Mouse (Mus musculus) heart, embryonic 11.5 days (tissue): ENCODE data around the gene Ramp2. TPM values are rescaled to one million over a fixed set of nuclear protein-coding genes. Genes with fewer than 3 reads are reported as not detected.
A peak's percentile ranks its signal among the peaks of the same experiment; 100 is the strongest.

ENCODE experiments used
- ATAC-seq: fragments of 200-750 bp; cut with Nextera tagmentation; replicated peaks from 2 replicates; pipeline ENCODE4 v1.8.0; 2017; ENCODE audit warnings: moderate library complexity; ENCODE audit not compliant: insufficient number of reproducible peaks, low FRiP score, low TSS enrichment
- H3K27ac ChIP-seq: fragments of 300-500 bp; sonication (generic); 2 replicates; pipeline ENCODE4 v1.5.1; 2014; ENCODE audit warnings: mild to moderate bottlenecking, low read depth, low read length
- H3K27me3 ChIP-seq: fragments of 300-500 bp; sonication (generic); 2 replicates; pipeline ENCODE4 v1.6.1; 2014; ENCODE audit warnings: mild to moderate bottlenecking, low read length, mixed read lengths; ENCODE audit not compliant: control insufficient read depth, insufficient read depth
- H3K36me3 ChIP-seq: fragments of 300-500 bp; sonication (generic); 2 replicates; pipeline ENCODE4 v1.6.1; 2014; ENCODE audit warnings: mild to moderate bottlenecking, low read length, moderate library complexity, mixed read lengths; ENCODE audit not compliant: control insufficient read depth, insufficient read depth
- H3K4me1 ChIP-seq: fragments of 300-500 bp; sonication (generic); 2 replicates; pipeline ENCODE4 v1.6.1; 2014; ENCODE audit warnings: low read length; ENCODE audit not compliant: control insufficient read depth, insufficient read depth
- H3K4me2 ChIP-seq: fragments of 300-500 bp; sonication (generic); 2 replicates; pipeline ENCODE4 v1.6.1; 2014; ENCODE audit warnings: mild to moderate bottlenecking, moderate library complexity
- H3K4me3 ChIP-seq: fragments of 300-500 bp; sonication (generic); 2 replicates; pipeline ENCODE4 v1.5.1; 2014; ENCODE audit warnings: low read depth, low read length
- H3K9ac ChIP-seq: fragments of 300-500 bp; sonication (generic); 2 replicates; pipeline ENCODE4 v1.6.1; 2014; ENCODE audit warnings: mild to moderate bottlenecking, low read depth, low read length, moderate library complexity
- H3K9me3 ChIP-seq: fragments of 300-500 bp; sonication (generic); replicated peaks from 2 replicates; pipeline ENCODE4 v1.6.1; 2016; ENCODE audit warnings: low read length; ENCODE audit not compliant: control insufficient read depth
- WGBS: fragments of 180-500 bp; shearing (Covaris S2); extraction: QIAGEN DNeasy Blood & Tissue Kit; methylation state at CpG from one replicate; pipeline ENCODE4 v1.1.7; 2014; ENCODE audit not compliant: insufficient replicate concordance; 5-methylcytosine and 5-hydroxymethylcytosine counted together
- polyA plus RNA-seq: library from polyadenylated mRNA; unstranded; fragments of >200 nt; fragmentation: Nextera tagmentation; extraction: Ambion mirVana; gene quantifications from 2 replicates; pipeline ENCODE4 v1.2.1, GENCODE M21; 2014

Ramp2 gene
- 230 and 232 TPM in 2 replicates for polyA plus RNA-seq

GRCm38 (mm10) chr11:101245855-101246701 lies at the start of gene Ramp2:
Ramp2 (plus strand) TSS chr11:101246028.
- peaks cover 36% of the 10 kb centered on the region for H3K27me3 ChIP-seq
- peak within 1 kb of the TSS; percentile 81 for H3K27ac ChIP-seq
- H3K4me3 ChIP-seq: peak within 1 kb of the TSS; percentile 62
- WGBS: 1% methylated on average over 57 of the region's 63 CpGs
- peak within 1 kb of the TSS; percentile 89 for H3K4me2 ChIP-seq
- ATAC-seq: peak; percentile 77
- H3K36me3 ChIP-seq: no peaks in the 10 kb centered on the region
- H3K4me1 ChIP-seq: 0 out of 2 replicates have a peak, but pooled peaks cover 3% of the 10 kb centered on the region
- H3K9ac ChIP-seq: peak within 1 kb of the TSS; percentile 80
- no peaks in the 10 kb centered on the region for H3K9me3 ChIP-seq

- H3K27me3 ChIP-seq: no peaks in the 10 kb centered on the region
- H3K27ac ChIP-seq: no peak overlapping the region
- peaks cover 10% of the 10 kb centered on the region for H3K4me1 ChIP-seq
- no peak overlapping the region for H3K4me2 ChIP-seq
- no peak overlapping the region for H3K4me3 ChIP-seq
- H3K9ac ChIP-seq: no peak overlapping the region
- peaks cover 20% of the 10 kb centered on the region for H3K36me3 ChIP-seq
- WGBS: 85% methylated on average over 8 of the region's 8 CpGs
- no peak for ATAC-seq
- H3K9me3 ChIP-seq: no peaks in the 10 kb centered on the region
These were observed 49.7 kb upstream of the Ramp2 start for GRCm38 (mm10) chr11:101196175-101196574.

- Histone ChIP-seq H3K4me1 (no peaks in the 10 kb centered on the region), H3K4me3 (no peak overlapping the region), H3K4me2 (no peak overlapping the region), H3K9me3 (no peaks in the 10 kb centered on the region), H3K36me3 (peaks cover 21% of the 10 kb centered on the region), H3K27ac (no peak overlapping the region), H3K27me3 (no peaks in the 10 kb centered on the region), H3K9ac (no peak overlapping the region)
- no peak for ATAC-seq
- WGBS: 85% methylated on average over 3 of the region's 3 CpGs
These were observed 46.3 kb upstream of the Ramp2 start for GRCm38 (mm10) chr11:101199555-101199954.

DNA sequence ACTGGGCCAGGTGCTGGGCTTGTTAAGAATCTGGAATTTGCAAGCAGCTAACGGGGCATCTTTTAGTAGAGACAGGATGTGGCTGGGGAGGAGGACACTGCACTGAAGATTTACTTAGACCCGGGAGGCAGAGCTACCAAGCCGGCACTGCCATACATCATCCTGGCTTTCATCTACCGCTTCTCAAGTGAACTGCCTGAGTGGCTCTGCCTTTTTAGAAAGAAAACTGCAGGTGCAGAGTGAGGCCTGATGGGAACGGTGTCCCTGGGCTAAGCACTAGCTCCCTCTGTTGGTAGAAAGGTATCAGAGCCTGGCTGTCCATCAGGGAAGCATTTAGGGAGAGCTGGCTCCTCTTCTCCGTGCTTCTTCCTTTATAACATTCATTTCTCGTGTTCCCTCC lies 44.8 kb upstream of the Ramp2 start:
- no peaks in the 10 kb centered on the region for H3K27me3 ChIP-seq
- H3K4me1 ChIP-seq: no peaks in the 10 kb centered on the region
- no peak overlapping the region for H3K4me2 ChIP-seq
- no peaks in the 10 kb centered on the region for H3K9me3 ChIP-seq
- no peak overlapping the region for H3K9ac ChIP-seq
- WGBS: 33% methylated on average over 7 of the region's 7 CpGs
- peaks cover 18% of the 10 kb centered on the region for H3K36me3 ChIP-seq
- H3K27ac ChIP-seq: no peak overlapping the region
- H3K4me3 ChIP-seq: no peak overlapping the region
- no peak for ATAC-seq

GRCm38 (mm10) chr11:101211970-101212369 lies 33.9 kb upstream of the Ramp2 start:
- no peaks in the 10 kb centered on the region for H3K27me3 ChIP-seq
- no peak for ATAC-seq
- no peak overlapping the region for H3K4me3 ChIP-seq
- H3K4me2 ChIP-seq: no peak overlapping the region
- H3K4me1 ChIP-seq: no peaks in the 10 kb centered on the region
- H3K36me3 ChIP-seq: peaks cover 16% of the 10 kb centered on the region
- H3K9ac ChIP-seq: no peak overlapping the region
- H3K27ac ChIP-seq: no peak overlapping the region
- 35% methylated on average over 3 of the region's 3 CpGs for WGBS
- no peaks in the 10 kb centered on the region for H3K9me3 ChIP-seq

DNA sequence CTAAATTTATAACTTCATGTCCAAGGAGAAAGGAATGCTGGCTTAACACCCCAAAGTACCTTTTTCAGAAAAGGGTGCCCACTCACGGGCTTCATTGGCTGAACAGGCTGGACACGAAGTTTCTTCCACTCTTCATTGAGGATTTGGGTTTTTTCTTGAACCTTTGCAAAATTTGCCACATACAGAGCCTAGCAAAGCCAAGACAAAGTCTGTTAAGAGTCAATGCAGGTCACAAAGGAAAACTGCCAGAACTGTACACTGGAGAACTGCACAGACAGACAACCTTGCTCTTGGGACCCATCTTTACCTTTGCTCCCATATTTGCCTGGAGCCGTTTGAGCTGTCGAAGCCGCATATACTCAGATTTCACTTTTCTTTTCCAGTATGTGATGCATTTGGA lies 28.9 kb upstream of the Ramp2 start:
- 85% methylated on average over 5 of the region's 5 CpGs for WGBS
- Histone ChIP-seq H3K4me2 (no peak overlapping the region), H3K9me3 (no peaks in the 10 kb centered on the region), H3K36me3 (peaks cover 9% of the 10 kb centered on the region), H3K4me1 (no peaks in the 10 kb centered on the region), H3K9ac (no peak overlapping the region), H3K27me3 (no peaks in the 10 kb centered on the region), H3K27ac (no peak overlapping the region), H3K4me3 (no peak overlapping the region)
- ATAC-seq: no peak

DNA sequence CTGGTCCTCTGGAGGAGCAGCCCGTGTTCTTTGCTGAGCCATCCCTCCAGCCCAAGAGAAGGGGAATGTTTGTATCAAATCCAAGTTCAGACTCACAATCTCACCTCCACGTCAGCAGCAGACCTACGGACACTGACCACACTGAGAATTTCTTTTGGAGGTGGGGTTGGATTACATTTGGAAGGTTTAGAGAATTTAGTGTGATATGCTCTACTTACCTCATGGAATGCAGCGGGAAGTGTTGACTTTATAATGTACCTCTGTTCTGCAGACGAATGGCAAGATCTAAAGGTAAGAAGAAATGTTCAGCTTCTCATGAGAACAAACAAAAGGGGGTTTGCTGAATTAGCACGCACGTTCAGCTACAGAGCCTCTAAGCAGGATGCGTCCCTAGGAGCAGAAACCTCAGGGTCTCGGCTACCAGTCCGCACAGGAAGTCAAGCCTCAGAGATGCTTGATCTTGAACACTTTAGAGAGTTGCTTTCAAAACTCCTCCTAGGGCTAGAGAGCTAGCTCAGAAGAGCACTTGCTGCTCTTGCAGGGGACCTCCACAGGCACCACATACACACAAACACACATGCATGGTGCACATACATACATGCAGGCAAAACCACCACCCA lies 27.3 kb upstream of the Ramp2 start:
- ATAC-seq: no peak
- H3K9me3 ChIP-seq: no peaks in the 10 kb centered on the region
- 76% methylated on average over 10 of the region's 10 CpGs for WGBS

GRCm38 (mm10) chr11:101220853-101221252 lies 25.0 kb upstream of the Ramp2 start:
- Histone ChIP-seq H3K9ac (no peak overlapping the region), H3K27ac (0 out of 2 replicates have a peak overlapping the region, but pooled peaks have one; percentile 55), H3K9me3 (no peaks in the 10 kb centered on the region), H3K4me2 (no peak overlapping the region), H3K4me3 (no peak overlapping the region), H3K27me3 (no peaks in the 10 kb centered on the region), H3K36me3 (0 out of 2 replicates have a peak, but pooled peaks cover 2% of the 10 kb centered on the region), H3K4me1 (0 out of 2 replicates have a peak, but pooled peaks cover 2% of the 10 kb centered on the region)
- no peak for ATAC-seq
- WGBS: 44% methylated on average over 2 of the region's 2 CpGs

More for the DNA sequence above, 27.3 kb upstream of the Ramp2 start:
- Histone ChIP-seq H3K27ac (no peak overlapping the region), H3K27me3 (no peaks in the 10 kb centered on the region), H3K4me3 (no peak overlapping the region), H3K9ac (no peak overlapping the region), H3K4me1 (no peaks in the 10 kb centered on the region), H3K36me3 (peaks cover 9% of the 10 kb centered on the region), H3K4me2 (no peak overlapping the region)
